In genomic region chr8:82402686-82403330, GRCm38 (mm10) we compare ENCODE assay signal across 8 mouse cellular contexts. TPM values are rescaled to one million over a fixed set of nuclear protein-coding genes. Genes with fewer than 3 reads are reported as not detected.
A peak's percentile ranks its signal among the peaks of the same experiment; 100 is the strongest.
DNase-seq lines count a peak whose midpoint lies in the region; ATAC-seq and TF ChIP-seq lines count a peak whose summit lies in the region.

Il15 (minus strand) TSS chr8:82403222.

- peak within 1 kb of the TSS; percentile 90 for H3K4me2 ChIP-seq in intestine, postnatal 0 days (replicated peaks; ENCODE audit: low read depth)
- H3K4me2 ChIP-seq in liver, embryonic 16.5 days (ENCODE audit: low read depth, low read length), result peak within 1 kb of the TSS; percentile 55
- H3K4me2 ChIP-seq in neural tube, embryonic 11.5 days (ENCODE audit: low read depth), result peak within 1 kb of the TSS; percentile 61

- H3K9ac ChIP-seq in intestine, postnatal 0 days (ENCODE audit: low read depth, low read length), result peak within 1 kb of the TSS; percentile 56
- H3K9ac ChIP-seq in liver, embryonic 16.5 days (ENCODE audit: low read depth, low read length), result peak within 1 kb of the TSS; percentile 54
- H3K9ac ChIP-seq in neural tube, embryonic 11.5 days (ENCODE audit: low read length), result peak within 1 kb of the TSS; percentile 42

- H3K36me3 ChIP-seq in intestine, postnatal 0 days (ENCODE audit: control insufficient read depth, insufficient read depth), result no peaks in the 10 kb centered on the region
- H3K36me3 ChIP-seq in liver, embryonic 16.5 days (ENCODE audit: control insufficient read depth, insufficient read depth), result no peaks in the 10 kb centered on the region
- H3K36me3 ChIP-seq in neural tube, embryonic 11.5 days (ENCODE audit: control insufficient read depth, insufficient read depth, low read length), result no peaks in the 10 kb centered on the region

- TF ChIP-seq CTCF in left cerebral cortex, adult 2 months (IDR thresholded peaks at IDR 0.05), result no peak
- no peak for TF ChIP-seq CTCF in intestine, postnatal 0 days (IDR thresholded peaks at IDR 0.05; ENCODE audit: low read depth)

- peak within 1 kb of the TSS; percentile 74 for H3K27ac ChIP-seq in left cerebral cortex, adult 2 months
- H3K27ac ChIP-seq in intestine, postnatal 0 days (ENCODE audit: low read depth, low read length), result peak within 1 kb of the TSS; percentile 68
- peak within 1 kb of the TSS; percentile 72 for H3K27ac ChIP-seq in liver, embryonic 16.5 days (ENCODE audit: low read length)
- H3K27ac ChIP-seq in neural tube, embryonic 11.5 days (ENCODE audit: low read depth, low read length), result no peak within 1 kb of the TSS

- WGBS in intestine, postnatal 0 days, result under 1% methylated on average over 13 of the region's 13 CpGs
- 2% methylated on average over 13 of the region's 13 CpGs for WGBS in liver, embryonic 16.5 days (ENCODE audit: insufficient replicate concordance)
- 9% methylated on average over 13 of the region's 13 CpGs for WGBS in neural tube, embryonic 11.5 days

- no peak for DNase-seq in left cerebral cortex, adult 2 months (ENCODE audit: extremely low spot score in 1 of 2, low spot score in 2 of 2)
- DNase-seq in left cerebral cortex, adult 8-10 months (ENCODE audit: low spot score in 2 of 2), result no peak
- DNase-seq in embryo, embryonic 10 days (ENCODE audit: low spot score), result peak; percentile 24
- peak; percentile 91 for DNase-seq in heart, adult 18-20 months
- no peak for DNase-seq in neural tube, embryonic 11.5 days (ENCODE audit: low spot score)
- DNase-seq in thymus, postnatal 14 days, result peak; percentile 14

- H3K9me3 ChIP-seq in intestine, postnatal 0 days (ENCODE audit: control insufficient read depth), result no peaks in the 10 kb centered on the region
- no peaks in the 10 kb centered on the region for H3K9me3 ChIP-seq in liver, embryonic 16.5 days (replicated peaks; ENCODE audit: control insufficient read depth, low read length)
- H3K9me3 ChIP-seq in neural tube, embryonic 11.5 days (ENCODE audit: control insufficient read depth, low read length), result no peaks in the 10 kb centered on the region

- no peaks in the 10 kb centered on the region for H3K4me1 ChIP-seq in intestine, postnatal 0 days (replicated peaks; ENCODE audit: control insufficient read depth, insufficient read depth, low read length)
- no peaks in the 10 kb centered on the region for H3K4me1 ChIP-seq in liver, embryonic 16.5 days (ENCODE audit: control insufficient read depth, low read depth, low read length)
- H3K4me1 ChIP-seq in neural tube, embryonic 11.5 days (ENCODE audit: control insufficient read depth, insufficient read depth, low read length), result peaks cover 4% of the 10 kb centered on the region; the same call in 1 of the 2 replicates

- peak within 1 kb of the TSS; percentile 47 for H3K4me3 ChIP-seq in left cerebral cortex, adult 2 months
- H3K4me3 ChIP-seq in intestine, postnatal 0 days (ENCODE audit: low read depth, low read length), result peak within 1 kb of the TSS; percentile 63
- H3K4me3 ChIP-seq in liver, embryonic 16.5 days (ENCODE audit: low read depth, low read length), result peak within 1 kb of the TSS; percentile 62
- H3K4me3 ChIP-seq in neural tube, embryonic 11.5 days (ENCODE audit: low read depth, low read length), result peak within 1 kb of the TSS; percentile 22

- H3K27me3 ChIP-seq in intestine, postnatal 0 days (replicated peaks; ENCODE audit: control insufficient read depth, insufficient read depth, low read length), result no peaks in the 10 kb centered on the region
- H3K27me3 ChIP-seq in liver, embryonic 16.5 days (ENCODE audit: control insufficient read depth, insufficient read depth, low read depth, low read length), result no peaks in the 10 kb centered on the region
- H3K27me3 ChIP-seq in neural tube, embryonic 11.5 days (ENCODE audit: control insufficient read depth, insufficient read depth, low read length), result no peaks in the 10 kb centered on the region

- peak; percentile 72 for ATAC-seq in intestine, postnatal 0 days
- ATAC-seq in liver, embryonic 16.5 days (ENCODE audit: low read depth), result peak; percentile 62
- peak; percentile 33 for ATAC-seq in neural tube, embryonic 11.5 days (ENCODE audit: insufficient read depth, low FRiP score, low TSS enrichment)

- intact Hi-C loops in left cerebral cortex, adult 2 months (cut with DNase I), result no loop called here

RNA-seq across cellular contexts. Expression of gene Il15, which starts in this region (rescaled TPM):
- total RNA-seq in left cerebral cortex, adult 2 months (2021), result 1 to 10 TPM in 1 of 2 experiments, under 1 TPM in 1; 0.94 to 1.5 TPM
- total RNA-seq in left cerebral cortex, adult 8-10 months (2022), result 1 to 10 TPM; 2.0 to 4.2 (median 3.2) TPM
- total RNA-seq in heart, adult 18-20 months (2021), result 10 to 100 TPM; 38.4 to 48.3 TPM
- polyA plus RNA-seq in intestine, postnatal 0 days (2015; fragmentation: Nextera tagmentation; extraction: Ambion mirVana), result 9.2 TPM in 2 replicates
- 4.5 and 6.4 TPM in 2 replicates for polyA plus RNA-seq in liver, embryonic 16.5 days (2015; fragmentation: Nextera tagmentation; extraction: Ambion mirVana)
- 1.2 and 2.4 TPM in 2 replicates for polyA plus RNA-seq in neural tube, embryonic 11.5 days (2014; fragmentation: Nextera tagmentation; extraction: Ambion mirVana)

Comparison
In these comparisons a context has a peak if more than half of its experiments do, and no peak if none do; other contexts are left out.
1. RNA of gene Il15 (total RNA-seq): 38.4 to 48.3 TPM in heart, adult 18-20 months; 2.0 to 4.2 TPM in left cerebral cortex, adult 8-10 months and 0.94 to 1.5 TPM in left cerebral cortex, adult 2 months; every median in the first group is over 4 times any median in the second.
2. DNase-seq: peak in embryo, embryonic 10 days (single experiment), heart, adult 18-20 months (2 of 2) and thymus, postnatal 14 days (single experiment); none in left cerebral cortex, adult 2 months (0 of 2), left cerebral cortex, adult 8-10 months (0 of 2) and neural tube, embryonic 11.5 days (single experiment).
3. Peak in every context shown above with its lines, with median percentiles within 50 percentile points of each other: H3K4me3 ChIP-seq, ATAC-seq, H3K4me2 ChIP-seq and H3K9ac ChIP-seq.